Mouse (Mus musculus) 3T3-L1 (cell line): ENCODE results near the gene Acsf2.
"Not testable (repeated sequence)": the region's sequence is repeated elsewhere in the genome, so short reads cannot be mapped to it uniquely, and the experiment has no call there.

ENCODE experiments used
- DNase-seq: peaks from one replicate; pipeline ENCODE4 v3.0.0-alpha.2; 2015; ENCODE audit warnings: low read depth, low spot score

The Acsf2 gene

GRCm38 (mm10) chr11:94601321-94602281, at the start of gene Acsf2:
TSS of gene Acsf2 (minus strand) at chr11:94601871.
- DNase-seq: peak; percentile 83

DNA sequence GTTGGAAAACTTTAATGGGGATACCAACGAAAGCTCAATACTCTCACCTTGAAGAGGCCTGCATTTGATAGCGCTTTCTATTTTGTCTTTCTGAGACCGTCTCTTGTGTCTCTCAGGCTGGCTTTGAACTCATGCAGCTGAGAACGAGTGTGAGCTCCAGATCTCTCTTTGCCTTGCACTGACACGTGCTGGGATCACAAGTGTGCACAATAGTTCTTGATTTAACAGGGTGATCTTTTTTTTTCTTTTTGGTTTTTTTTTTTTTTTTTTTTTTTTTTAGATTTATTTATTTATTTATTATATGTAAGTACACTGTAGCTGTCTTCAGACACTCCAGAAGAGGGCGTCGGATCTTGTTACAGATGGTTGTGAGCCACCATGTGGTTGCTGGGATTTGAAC, 49.6 kb upstream of the Acsf2 start:
- DNase-seq: not testable (repeated sequence)

DNA sequence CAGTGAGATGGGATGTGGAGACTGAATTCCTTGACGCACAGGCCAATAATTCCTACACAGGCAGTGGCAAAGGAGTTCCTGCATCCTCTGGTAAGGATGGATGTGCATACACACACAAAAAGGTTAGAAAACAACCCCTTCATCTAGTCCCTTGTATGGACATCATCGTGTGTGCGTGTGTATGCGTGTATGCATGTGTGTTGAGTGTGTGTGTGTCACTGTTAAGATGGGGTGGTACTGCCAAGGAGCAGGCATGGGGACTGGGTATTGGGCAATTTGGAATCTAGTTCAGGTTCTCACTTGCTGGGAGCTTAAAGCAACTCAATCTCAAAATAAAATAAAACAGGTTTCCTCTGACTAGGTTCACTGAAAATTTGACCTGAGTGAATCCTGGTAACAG, 44.8 kb upstream of the Acsf2 start:
- DNase-seq: no peak

GRCm38 (mm10) chr11:94644461-94645219, 43.0 kb upstream of the Acsf2 start:
- DNase-seq: no peak

- no peak for DNase-seq
These were observed 32.8 kb upstream of the Acsf2 start for GRCm38 (mm10) chr11:94634431-94634830.

- DNase-seq: no peak
These were observed 31.3 kb upstream of the Acsf2 start for GRCm38 (mm10) chr11:94632988-94633387.

GRCm38 (mm10) chr11:94631969-94632368, 30.3 kb upstream of the Acsf2 start:
- no peak for DNase-seq

DNA sequence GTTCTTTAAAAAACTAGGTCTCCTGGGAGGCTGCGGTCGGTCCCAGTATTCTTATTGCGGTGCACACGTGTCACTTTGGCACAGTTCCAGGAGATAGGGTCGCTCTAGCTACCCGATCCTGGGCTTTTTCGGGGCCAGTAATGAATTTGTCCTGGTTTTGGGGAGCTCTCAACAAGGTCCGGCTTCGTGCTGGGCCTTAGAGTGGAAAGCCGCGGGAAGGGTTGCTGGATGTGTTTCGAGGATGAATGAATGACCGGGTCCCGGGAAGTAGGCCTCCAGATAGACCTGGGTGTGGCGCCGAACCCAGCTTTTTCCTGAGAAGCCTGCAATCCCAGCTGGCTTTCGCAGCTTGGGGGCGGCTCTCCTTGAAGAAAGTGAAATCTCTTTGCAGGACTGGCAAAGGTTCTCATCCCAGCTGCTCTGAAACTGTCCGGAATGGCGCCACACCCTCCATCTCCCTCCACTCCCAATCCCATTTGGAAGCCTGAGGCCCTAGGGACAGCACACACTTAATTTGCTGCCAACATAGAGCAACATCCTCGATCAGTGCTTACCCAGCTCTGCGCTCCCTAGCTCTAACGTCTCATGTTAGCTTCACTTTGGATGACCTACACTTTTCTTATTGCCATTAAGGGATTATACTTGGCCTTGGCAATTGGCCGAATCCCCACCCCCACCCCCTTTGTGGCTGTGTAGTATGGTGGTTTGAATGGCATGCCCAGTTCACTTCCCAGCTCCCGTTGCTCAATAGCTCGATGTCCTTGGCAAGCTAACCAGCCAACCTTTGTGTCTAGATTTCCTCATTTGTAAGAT, 28.7 kb upstream of the Acsf2 start:
- DNase-seq: peak; percentile 69

DNA sequence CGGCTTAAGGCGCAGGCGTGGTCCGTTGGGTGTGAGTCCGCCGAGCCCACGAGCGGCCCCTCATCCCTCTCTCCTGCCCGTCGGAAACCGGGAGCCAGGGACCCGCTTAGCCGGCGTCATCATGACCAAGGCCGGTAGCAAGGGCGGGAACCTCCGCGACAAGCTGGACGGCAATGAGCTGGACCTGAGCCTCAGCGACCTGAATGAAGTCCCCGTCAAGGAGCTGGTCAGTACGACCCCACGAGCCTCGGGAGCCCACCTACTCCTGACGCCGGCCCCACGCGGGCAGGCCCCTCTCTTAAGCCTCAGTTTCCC, 28.2 kb upstream of the Acsf2 start:
- no peak for DNase-seq

GRCm38 (mm10) chr11:94629199-94629883, 27.7 kb upstream of the Acsf2 start, which contains the start of gene Lrrc59:
TSS of gene Lrrc59 (plus strand) at chr11:94629767.
- peak; percentile 91 for DNase-seq

DNA sequence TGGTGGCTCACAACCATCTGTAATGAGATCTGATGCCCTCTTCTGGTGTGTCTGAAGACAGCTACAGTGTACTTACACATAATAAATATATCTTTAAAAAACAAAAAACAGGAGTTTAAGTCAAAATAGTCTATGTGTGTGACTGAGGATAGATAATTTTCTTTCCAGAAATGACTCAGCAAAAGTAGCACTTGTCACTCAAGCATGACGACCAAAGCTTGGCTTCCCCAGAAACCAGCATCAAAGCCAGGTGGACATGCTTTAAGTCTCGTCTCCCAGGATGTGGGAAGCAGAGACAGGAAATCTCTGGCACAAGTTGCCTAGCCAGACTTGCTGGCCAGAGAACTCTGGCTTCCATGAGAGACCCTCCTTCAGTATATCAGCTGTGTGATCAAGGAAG, 20.5 kb upstream of the Acsf2 start:
- no peak for DNase-seq

DNA sequence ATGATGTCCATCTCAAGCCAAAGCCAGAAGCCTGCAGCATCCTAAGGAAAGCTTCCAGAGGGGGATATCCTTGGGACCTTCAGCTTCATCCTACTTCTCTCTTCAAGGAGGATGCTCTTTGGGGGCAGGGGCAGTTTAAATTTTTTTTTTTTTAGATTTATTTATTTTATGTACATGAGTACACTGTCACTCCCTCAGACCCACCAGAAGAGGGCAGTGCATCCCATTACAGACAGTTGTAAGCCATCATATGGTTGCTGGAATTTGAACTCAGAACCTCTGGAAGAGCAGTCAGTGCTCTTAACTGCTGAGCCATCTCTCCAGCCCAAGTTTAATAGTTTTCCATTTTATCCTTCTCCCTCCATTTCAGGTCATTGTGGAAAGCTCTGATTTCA, 19.8 kb upstream of the Acsf2 start:
- peak; percentile 42 for DNase-seq

GRCm38 (mm10) chr11:94620766-94621457, 19.2 kb upstream of the Acsf2 start:
- DNase-seq: peak; percentile 62

GRCm38 (mm10) chr11:94617646-94618045, 16.0 kb upstream of the Acsf2 start:
- DNase-seq: no peak

DNA sequence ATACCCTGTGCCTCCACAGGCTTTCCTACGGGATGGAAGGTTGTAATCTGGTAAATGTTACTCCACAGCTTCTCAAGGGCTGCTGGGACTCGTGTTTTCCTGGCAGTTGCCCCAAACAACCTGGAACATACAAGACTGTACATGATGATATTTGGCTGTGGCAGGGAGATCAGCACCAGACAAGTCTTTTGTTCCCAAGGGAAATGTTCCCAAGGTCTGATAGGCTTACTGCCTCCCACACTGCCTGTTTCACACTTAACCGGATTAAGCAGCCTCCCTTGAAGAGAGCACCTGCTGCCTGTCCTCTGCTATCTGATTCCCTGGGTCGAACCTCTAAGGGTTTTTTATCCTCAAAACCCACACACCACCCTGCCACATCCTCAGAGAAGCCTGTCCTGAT, 13.8 kb upstream of the Acsf2 start:
- DNase-seq: no peak

GRCm38 (mm10) chr11:94614603-94615002, 12.9 kb upstream of the Acsf2 start:
- DNase-seq: no peak

- DNase-seq: peak; percentile 47
These were observed 9.4 kb upstream of the Acsf2 start for GRCm38 (mm10) chr11:94610744-94611740.

DNA sequence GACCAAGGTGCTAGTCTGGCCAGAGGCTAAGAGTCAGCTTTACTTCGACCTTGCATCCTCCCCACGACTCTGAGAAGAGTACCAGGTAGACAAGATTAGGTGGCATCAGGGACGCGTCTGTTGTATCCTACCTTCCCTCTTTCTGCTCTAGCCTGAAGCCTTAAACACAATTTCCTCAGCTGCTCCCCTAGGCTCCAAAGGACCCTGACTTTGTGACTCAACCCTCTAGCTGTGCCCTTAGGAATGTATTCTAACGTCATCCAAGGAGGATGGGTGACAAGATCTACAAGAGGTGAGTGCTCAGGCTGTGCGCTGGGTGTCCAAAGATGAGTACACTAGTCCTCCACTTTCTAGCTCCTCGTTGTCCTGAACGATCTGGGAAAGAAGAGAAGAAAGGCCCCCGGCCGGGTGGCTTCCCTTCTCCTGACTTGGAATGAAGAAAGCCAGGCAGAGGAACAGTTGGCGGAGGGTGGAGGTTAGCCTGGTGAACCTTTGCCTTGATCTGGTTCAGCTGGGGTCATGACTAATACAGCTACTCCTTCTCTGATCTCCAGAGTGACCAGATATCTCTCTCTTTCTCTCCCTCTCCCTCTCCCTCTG, 785 bp upstream of the Acsf2 start:
- DNase-seq: peak; percentile 24

DNA sequence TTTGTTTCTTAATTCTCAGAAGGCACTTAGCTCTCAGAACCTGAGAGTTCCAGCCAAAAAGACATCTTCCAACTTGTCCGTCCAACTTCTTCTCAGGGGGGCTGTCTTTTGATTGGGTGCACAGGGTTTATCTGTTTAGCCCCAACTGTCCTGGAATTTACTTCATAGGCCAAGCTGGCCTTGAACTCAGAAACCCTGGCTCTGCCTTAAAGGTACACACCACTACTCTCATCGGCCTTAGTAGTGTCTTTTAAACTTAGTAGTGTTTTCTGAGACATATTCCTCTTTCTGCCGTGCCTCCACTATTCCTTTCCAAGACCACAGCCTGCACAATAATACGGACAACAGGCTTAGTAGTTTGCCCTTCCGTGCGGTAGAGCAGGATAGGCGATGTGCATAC, 1.2 kb downstream of the Acsf2 start:
- DNase-seq: no peak
